Mouse (Mus musculus) spleen, adult 2 months (tissue): ENCODE results near the gene Plekhm1. TPM values are rescaled to one million over a fixed set of nuclear protein-coding genes. Genes with fewer than 3 reads are reported as not detected.

Source experiments
- DNase-seq, 2 experiments: peaks; one replicate each; pipeline versions ENCODE4 v3.0.0 to v3.0.0-alpha.2; 2012 to 2021; ENCODE audit warnings: low spot score in 2 of 2, low read depth in 1 of 2
- H3K27ac ChIP-seq: fragments of 200-500 bp; 2 replicates; pipeline ENCODE4 v1.5.1; 2012; ENCODE audit warnings: low read length, inconsistent platforms; ENCODE audit not compliant: insufficient read depth
- H3K27me3 ChIP-seq: fragments of 200-500 bp; 2 replicates; pipeline ENCODE4 v1.6.1; 2012; ENCODE audit warnings: mild to moderate bottlenecking, moderate library complexity, low read length, inconsistent platforms; ENCODE audit not compliant: control insufficient read depth, insufficient read depth
- H3K36me3 ChIP-seq: fragments of 200-500 bp; 2 replicates; pipeline ENCODE4 v1.6.1; 2012; ENCODE audit warnings: mild to moderate bottlenecking, low read length, inconsistent platforms; ENCODE audit not compliant: control insufficient read depth, insufficient read depth
- H3K4me1 ChIP-seq: fragments of 200-500 bp; 2 replicates; pipeline ENCODE4 v1.6.1; 2011; ENCODE audit warnings: inconsistent platforms; ENCODE audit not compliant: control insufficient read depth, insufficient read depth, insufficient read length
- H3K4me3 ChIP-seq: fragments of 200-500 bp; 2 replicates; pipeline ENCODE4 v1.5.1; 2011; ENCODE audit warnings: mild to moderate bottlenecking, inconsistent platforms; ENCODE audit not compliant: insufficient read depth, insufficient read length; ENCODE audit errors: extremely low read depth
- CTCF ChIP-seq: fragments of 200-500 bp; IDR thresholded peaks from 2 replicates; pipeline ENCODE4 v1.5.1; 2011; ENCODE audit warnings: mild to moderate bottlenecking, inconsistent platforms; ENCODE audit not compliant: insufficient read depth, insufficient read length, insufficient replicate concordance; ENCODE audit errors: extremely low read depth
- POLR2A ChIP-seq: fragments of 200-500 bp; IDR thresholded peaks from 2 replicates; pipeline ENCODE4 v1.6.1; 2011; ENCODE audit warnings: low read depth, low read length, inconsistent platforms
- WGBS: fragments of 180-500 bp; shearing (Covaris S2); methylation state at CpG from one replicate; pipeline ENCODE4 v1.1.7; 2018; 5-methylcytosine and 5-hydroxymethylcytosine counted together
- polyA plus RNA-seq: library from polyadenylated mRNA; depleted of rRNA; stranded (reverse); fragments of >200 nt; gene quantifications from 2 replicates; pipeline ENCODE4 v1.2.3, GENCODE M21; 2012

Plekhm1 gene
- polyA plus RNA-seq, 1 experiment = 26.8 TPM

- peaks cover 12% of the 10 kb centered on the region for H3K36me3 ChIP-seq
- no peak for TF ChIP-seq CTCF
- no peak for TF ChIP-seq POLR2A
- no peak for DNase-seq
- H3K4me1 ChIP-seq = peaks cover 6% of the 10 kb centered on the region; the same call in 1 of the 2 replicates
- H3K27me3 ChIP-seq = no peaks in the 10 kb centered on the region; the same call in 1 of the 2 replicates
- H3K4me3 ChIP-seq = no peak overlapping the region
- WGBS = 82% methylated on average over 5 of the region's 5 CpGs
- no peak overlapping the region for H3K27ac ChIP-seq
These were observed 60.2 kb downstream of the Plekhm1 start for GRCm38 (mm10) chr11:103352239-103352814.

GRCm38 (mm10) chr11:103350711-103351315 lies 61.7 kb downstream of the Plekhm1 start:
- 73% methylated on average over 12 of the region's 12 CpGs for WGBS
- Histone ChIP-seq H3K27ac (no peak overlapping the region), H3K36me3 (peaks cover 12% of the 10 kb centered on the region), H3K4me3 (no peak overlapping the region), H3K4me1 (peaks cover 14% of the 10 kb centered on the region; the same call in 1 of the 2 replicates), H3K27me3 (no peaks in the 10 kb centered on the region)
- TF ChIP-seq CTCF (no peak), POLR2A (no peak)
- DNase-seq = no peak

GRCm38 (mm10) chr11:103349699-103350098 lies 62.8 kb downstream of the Plekhm1 start:
- no peak for TF ChIP-seq CTCF
- TF ChIP-seq POLR2A = no peak
- 77% methylated on average over 2 of the region's 2 CpGs for WGBS
- no peak for DNase-seq

GRCm38 (mm10) chr11:103346657-103347056 lies 65.8 kb downstream of the Plekhm1 start:
- Histone ChIP-seq H3K4me3 (peak overlapping the region; percentile 44; the same call in 1 of the 2 replicates), H3K27ac (peak overlapping the region; percentile 89), H3K36me3 (peaks cover 12% of the 10 kb centered on the region), H3K27me3 (no peaks in the 10 kb centered on the region), H3K4me1 (peaks cover 33% of the 10 kb centered on the region; the same call in 1 of the 2 replicates)
- TF ChIP-seq POLR2A = no peak
- 14% methylated on average over 5 of the region's 5 CpGs for WGBS
- peak in 1 of 2 experiments; percentile 71 for DNase-seq

More at GRCm38 (mm10) chr11:103349699-103350098, 62.8 kb downstream of the Plekhm1 start:
- no peak overlapping the region for H3K4me3 ChIP-seq
- H3K4me1 ChIP-seq = peaks cover 15% of the 10 kb centered on the region; the same call in 1 of the 2 replicates
- peaks cover 12% of the 10 kb centered on the region for H3K36me3 ChIP-seq
- H3K27ac ChIP-seq = no peak overlapping the region
- H3K27me3 ChIP-seq = no peaks in the 10 kb centered on the region

GRCm38 (mm10) chr11:103346236-103346635 lies 66.3 kb downstream of the Plekhm1 start:
- 41% methylated on average over 7 of the region's 7 CpGs for WGBS
- Histone ChIP-seq H3K4me1 (peaks cover 33% of the 10 kb centered on the region; the same call in 1 of the 2 replicates), H3K36me3 (peaks cover 12% of the 10 kb centered on the region), H3K4me3 (peak overlapping the region; percentile 44; the same call in 1 of the 2 replicates), H3K27ac (peak overlapping the region; percentile 89), H3K27me3 (no peaks in the 10 kb centered on the region)
- no peak for DNase-seq
- TF ChIP-seq CTCF (no peak), POLR2A (no peak)

GRCm38 (mm10) chr11:103345408-103346091 lies 66.9 kb downstream of the Plekhm1 start:
- Histone ChIP-seq H3K27me3 (no peaks in the 10 kb centered on the region), H3K4me1 (peaks cover 33% of the 10 kb centered on the region; the same call in 1 of the 2 replicates), H3K36me3 (peaks cover 12% of the 10 kb centered on the region), H3K27ac (peak overlapping the region; percentile 89), H3K4me3 (peak overlapping the region; percentile 59)
- 47% methylated on average over 7 of the region's 7 CpGs for WGBS
- TF ChIP-seq CTCF (no peak), POLR2A (no peak)
- DNase-seq = no peak
